Mouse (Mus musculus): Measurements from ENCODE around the gene Rtkn2.

GRCm38 (mm10) chr10:68009301-68009700 is 29.9 kb downstream of the Rtkn2 start:
- no peak for TF ChIP-seq GATA1 (IDR thresholded peaks at IDR 0.05; ENCODE audit: low read length)
- TF ChIP-seq TAL1 (IDR thresholded peaks at IDR 0.05; ENCODE audit: low read length): no peak

Data from erythroblast, embryonic 14.5 days (primary cell).